Mouse (Mus musculus): ENCODE data around the gene Pip4k2b. TPM values are rescaled to one million over a fixed set of nuclear protein-coding genes. Genes with fewer than 3 reads are reported as not detected.

Pip4k2b gene
- polyA plus RNA-seq, 1 experiment from 2014 or later, result 2.3 TPM

DNA sequence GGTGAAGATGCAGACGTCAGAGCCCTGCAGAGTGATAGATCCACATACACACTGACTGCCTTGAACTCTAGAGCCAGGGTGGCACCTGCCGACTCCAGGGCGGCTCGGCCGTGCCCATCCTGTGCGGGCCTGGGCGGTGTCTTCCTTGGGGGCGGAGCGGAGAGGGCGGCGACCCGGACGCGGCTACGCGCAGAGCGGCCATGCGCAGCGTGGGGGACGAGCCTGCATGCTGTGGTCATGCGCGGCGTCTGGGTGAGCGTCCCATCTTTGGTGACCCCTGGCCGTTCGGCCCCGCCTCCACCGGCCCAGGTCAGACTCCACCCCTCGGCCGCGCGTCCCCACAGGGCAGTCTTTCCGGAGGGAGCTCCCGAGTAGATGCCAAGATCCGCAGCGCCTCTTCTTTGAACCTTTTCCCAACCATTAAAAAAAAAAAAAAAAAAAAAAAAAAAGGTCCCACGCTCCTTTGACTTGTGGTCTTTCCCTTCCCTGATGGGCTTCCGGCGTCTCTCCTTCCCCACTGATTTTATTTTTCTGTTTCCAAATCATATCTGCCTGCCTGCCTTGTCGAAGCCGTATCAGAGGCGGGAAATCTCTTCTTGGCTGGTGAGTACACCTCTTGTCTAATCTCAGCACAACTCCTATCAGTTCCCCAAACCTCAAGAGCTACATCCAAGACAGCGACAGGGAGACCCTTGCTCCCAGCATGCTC lies 58.7 kb downstream of the Pip4k2b start, which contains the start of gene Cisd3:
Gene Cisd3, plus strand, starts transcription at position 214 of the 709 bp plus-strand sequence.
- Histone ChIP-seq H3K4me2 (peak within 1 kb of the TSS; percentile 67), H3K4me1 (ENCODE audit: insufficient read depth) (peaks cover 7% of the 10 kb centered on the region; the same call in 1 of the 2 replicates), H3K27me3 (ENCODE audit: insufficient read depth, low read length) (no peaks in the 10 kb centered on the region), H3K36me3 (ENCODE audit: insufficient read depth) (peaks cover 41% of the 10 kb centered on the region), H3K27ac (ENCODE audit: low read depth) (peak within 1 kb of the TSS; percentile 36; the same call in 1 of the 2 replicates), H3K9ac (peak within 1 kb of the TSS; percentile 50), H3K9me3 (ENCODE audit: low read depth, low read length) (no peaks in the 10 kb centered on the region), H3K4me3 (ENCODE audit: low read depth, low read length) (peak within 1 kb of the TSS; percentile 35)
- peak; percentile 92 for DNase-seq
- peak; percentile 79 for ATAC-seq (ENCODE audit: insufficient read depth)
- WGBS, result under 1% methylated on average over 43 of the region's 43 CpGs
- TF ChIP-seq CTCF (IDR thresholded peaks at IDR 0.05; ENCODE audit: low read depth), result no peak

DNA sequence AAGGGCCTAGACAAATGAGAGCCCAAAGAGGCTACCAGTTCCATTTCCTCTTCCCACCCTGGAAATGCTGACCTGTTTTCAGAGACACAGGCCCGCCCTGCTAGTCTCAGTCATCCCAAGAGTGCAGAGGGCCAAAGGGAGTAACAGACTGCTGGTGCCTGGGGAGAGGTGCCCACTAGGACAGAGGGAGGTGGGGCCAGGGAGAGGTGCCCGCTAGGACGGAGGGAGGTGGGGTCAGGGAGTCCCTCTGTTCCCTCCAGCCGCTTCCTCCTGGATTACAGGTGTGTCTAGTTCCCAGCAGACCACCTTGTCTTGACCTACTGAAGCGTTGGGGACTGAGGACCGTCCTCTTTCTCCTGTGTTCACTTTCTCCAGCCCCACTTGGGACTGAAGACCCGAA lies 59.7 kb downstream of the Pip4k2b start:
- 0 out of 2 replicates have a peak overlapping the region, but pooled peaks have one; percentile 36 for H3K27ac ChIP-seq (ENCODE audit: low read depth)
- peaks cover 10% of the 10 kb centered on the region; the same call in 1 of the 2 replicates for H3K4me1 ChIP-seq (ENCODE audit: insufficient read depth)
- no peaks in the 10 kb centered on the region for H3K27me3 ChIP-seq (ENCODE audit: insufficient read depth, low read length)
- WGBS, result 33% methylated on average over 7 of the region's 7 CpGs
- H3K9me3 ChIP-seq (ENCODE audit: low read depth, low read length), result no peaks in the 10 kb centered on the region
- H3K9ac ChIP-seq, result no peak overlapping the region
- no peak for TF ChIP-seq CTCF (IDR thresholded peaks at IDR 0.05; ENCODE audit: low read depth)
- no peak overlapping the region for H3K4me3 ChIP-seq (ENCODE audit: low read depth, low read length)
- DNase-seq (no peak), ATAC-seq (ENCODE audit: insufficient read depth) (no peak)
- peaks cover 41% of the 10 kb centered on the region for H3K36me3 ChIP-seq (ENCODE audit: insufficient read depth)
- peak overlapping the region; percentile 67; the same call in 1 of the 2 replicates for H3K4me2 ChIP-seq

DNA sequence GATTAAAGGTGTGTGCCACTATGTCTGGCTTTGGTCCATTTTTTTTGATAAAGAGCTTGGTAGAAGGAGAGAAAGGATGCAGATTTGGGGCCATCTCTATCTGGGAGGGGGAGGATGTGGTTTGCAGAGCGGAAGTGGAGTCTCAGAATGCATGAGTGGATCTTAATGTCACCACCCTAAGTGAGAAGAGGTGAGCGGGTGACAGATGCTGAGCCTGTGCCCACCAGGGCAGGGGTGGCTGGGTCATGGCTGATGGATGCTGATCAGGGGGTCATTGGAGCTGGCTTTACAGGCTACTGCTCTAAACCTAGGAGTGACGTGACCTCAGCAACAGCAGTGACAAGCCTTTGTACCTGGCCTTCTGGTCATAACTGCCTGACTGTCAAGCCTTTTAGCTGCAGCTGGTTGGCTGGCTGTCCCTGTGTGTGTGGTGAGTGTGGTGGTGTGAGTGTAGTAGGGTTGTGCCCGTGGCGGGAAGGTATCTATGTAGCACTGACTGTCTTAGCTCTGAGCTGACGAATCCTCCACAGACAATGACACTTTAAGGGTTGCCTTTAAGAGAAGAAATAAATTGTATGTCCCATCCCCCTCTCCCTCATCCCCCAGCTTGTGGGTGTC lies 60.3 kb downstream of the Pip4k2b start:
- WGBS, result 84% methylated on average over 6 of the region's 6 CpGs
- Histone ChIP-seq H3K27ac (ENCODE audit: low read depth) (0 out of 2 replicates have a peak overlapping the region, but pooled peaks have one; percentile 36), H3K36me3 (ENCODE audit: insufficient read depth) (peaks cover 42% of the 10 kb centered on the region), H3K9me3 (ENCODE audit: low read depth, low read length) (no peaks in the 10 kb centered on the region), H3K4me2 (no peak overlapping the region), H3K4me3 (ENCODE audit: low read depth, low read length) (no peak overlapping the region), H3K4me1 (ENCODE audit: insufficient read depth) (peaks cover 10% of the 10 kb centered on the region; the same call in 1 of the 2 replicates), H3K9ac (no peak overlapping the region), H3K27me3 (ENCODE audit: insufficient read depth, low read length) (no peaks in the 10 kb centered on the region)
- no peak for TF ChIP-seq CTCF (IDR thresholded peaks at IDR 0.05; ENCODE audit: low read depth)
- no peak for DNase-seq
- no peak for ATAC-seq (ENCODE audit: insufficient read depth)

DNA sequence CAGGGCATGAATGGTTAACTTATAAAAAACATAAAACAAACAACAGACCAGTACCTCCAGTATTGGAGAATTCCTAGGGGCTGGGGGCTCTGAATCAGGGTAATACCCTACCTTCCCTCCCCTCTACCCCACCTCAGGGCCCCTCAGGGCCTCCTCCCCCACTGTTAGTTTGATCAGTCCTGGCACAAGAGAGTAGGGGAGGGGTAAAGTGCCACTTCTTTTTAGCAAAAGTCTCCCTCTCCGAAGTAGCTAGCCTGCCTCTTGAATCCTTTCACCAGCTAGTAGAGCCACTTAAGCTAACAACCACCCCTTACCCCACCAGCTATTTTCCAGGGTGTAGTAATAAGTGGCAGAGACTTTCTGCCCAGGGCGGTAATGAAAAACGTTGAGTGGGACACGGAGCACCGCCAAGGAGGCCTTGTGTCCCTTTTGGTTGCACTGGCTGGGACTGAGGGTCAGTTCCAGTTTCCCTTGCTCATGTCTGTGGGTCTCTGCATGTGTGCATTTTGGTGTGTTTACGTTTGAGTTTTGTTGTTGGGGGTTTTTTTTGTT lies 61.9 kb downstream of the Pip4k2b start:
- DNase-seq, result peak; percentile 62
- peak overlapping the region; percentile 71 for H3K27ac ChIP-seq (ENCODE audit: low read depth)
- no peaks in the 10 kb centered on the region for H3K27me3 ChIP-seq (ENCODE audit: insufficient read depth, low read length)
- H3K4me1 ChIP-seq (ENCODE audit: insufficient read depth), result peaks cover 10% of the 10 kb centered on the region; the same call in 1 of the 2 replicates
- H3K36me3 ChIP-seq (ENCODE audit: insufficient read depth), result peaks cover 47% of the 10 kb centered on the region
- TF ChIP-seq CTCF (IDR thresholded peaks at IDR 0.05; ENCODE audit: low read depth), result no peak
- H3K4me3 ChIP-seq (ENCODE audit: low read depth, low read length), result no peak overlapping the region
- no peak overlapping the region for H3K9ac ChIP-seq
- WGBS, result 67% methylated on average over 6 of the region's 6 CpGs
- ATAC-seq (ENCODE audit: insufficient read depth), result peak; percentile 40
- H3K4me2 ChIP-seq, result peak overlapping the region; percentile 26; the same call in 1 of the 2 replicates
- no peaks in the 10 kb centered on the region for H3K9me3 ChIP-seq (ENCODE audit: low read depth, low read length)

DNA sequence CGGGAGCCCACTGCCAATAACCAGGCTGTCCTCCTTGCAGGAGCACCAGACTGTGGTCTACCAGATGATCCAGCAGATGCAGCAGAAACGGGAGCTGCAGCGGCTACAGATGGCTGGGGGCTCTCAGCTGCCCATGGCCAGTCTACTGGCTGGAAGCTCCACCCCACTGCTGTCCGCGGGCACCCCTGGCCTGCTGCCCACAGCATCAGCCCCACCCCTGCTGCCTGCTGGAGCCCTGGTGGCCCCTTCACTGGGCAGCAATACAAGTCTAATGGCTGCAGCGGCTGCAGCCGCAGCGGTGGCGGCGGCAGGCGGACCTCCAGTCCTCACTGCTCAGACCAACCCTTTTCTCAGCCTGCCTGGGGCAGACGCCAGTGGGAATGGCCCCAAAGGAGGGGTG lies 64.1 kb downstream of the Pip4k2b start:
- Histone ChIP-seq H3K4me3 (ENCODE audit: low read depth, low read length) (no peak overlapping the region), H3K4me2 (no peak overlapping the region), H3K9ac (peak overlapping the region; percentile 2; the same call in 1 of the 2 replicates), H3K4me1 (ENCODE audit: insufficient read depth) (0 out of 2 replicates have a peak, but pooled peaks cover 3% of the 10 kb centered on the region), H3K27ac (ENCODE audit: low read depth) (peak overlapping the region; percentile 69), H3K27me3 (ENCODE audit: insufficient read depth, low read length) (no peaks in the 10 kb centered on the region), H3K36me3 (ENCODE audit: insufficient read depth) (peaks cover 69% of the 10 kb centered on the region), H3K9me3 (ENCODE audit: low read depth, low read length) (no peaks in the 10 kb centered on the region)
- TF ChIP-seq CTCF (IDR thresholded peaks at IDR 0.05; ENCODE audit: low read depth), result no peak
- ATAC-seq (ENCODE audit: insufficient read depth), result no peak
- peak; percentile 17 for DNase-seq
- 76% methylated on average over 12 of the region's 12 CpGs for WGBS

DNA sequence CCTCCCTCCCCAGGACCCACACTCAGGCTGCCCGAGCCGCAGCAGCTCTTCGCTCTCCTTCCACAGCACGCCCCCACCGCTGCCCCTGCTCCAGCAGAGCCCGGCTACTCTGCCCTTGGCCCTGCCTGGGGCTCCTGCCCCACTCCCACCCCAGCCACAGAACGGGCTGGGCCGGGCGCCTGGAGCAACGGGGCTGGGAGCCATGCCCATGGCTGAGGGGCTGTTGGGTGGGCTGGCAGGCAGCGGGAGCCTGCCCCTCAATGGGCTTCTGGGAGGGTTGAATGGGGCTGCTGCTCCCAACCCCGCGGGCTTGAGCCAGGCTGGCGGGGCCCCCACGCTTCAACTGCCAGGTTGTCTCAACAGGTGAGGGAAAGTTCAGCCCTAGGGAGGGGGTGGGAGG lies 66.2 kb downstream of the Pip4k2b start:
- Histone ChIP-seq H3K36me3 (ENCODE audit: insufficient read depth) (peaks cover 90% of the 10 kb centered on the region), H3K27ac (ENCODE audit: low read depth) (no peak overlapping the region), H3K9me3 (ENCODE audit: low read depth, low read length) (no peaks in the 10 kb centered on the region), H3K27me3 (ENCODE audit: insufficient read depth, low read length) (no peaks in the 10 kb centered on the region), H3K9ac (no peak overlapping the region; the same call in 1 of the 2 replicates), H3K4me2 (no peak overlapping the region), H3K4me3 (ENCODE audit: low read depth, low read length) (no peak overlapping the region), H3K4me1 (ENCODE audit: insufficient read depth) (0 out of 2 replicates have a peak, but pooled peaks cover 3% of the 10 kb centered on the region)
- TF ChIP-seq CTCF (IDR thresholded peaks at IDR 0.05; ENCODE audit: low read depth), result no peak
- DNase-seq, result no peak
- no peak for ATAC-seq (ENCODE audit: insufficient read depth)
- WGBS, result 90% methylated on average over 15 of the region's 15 CpGs

DNA sequence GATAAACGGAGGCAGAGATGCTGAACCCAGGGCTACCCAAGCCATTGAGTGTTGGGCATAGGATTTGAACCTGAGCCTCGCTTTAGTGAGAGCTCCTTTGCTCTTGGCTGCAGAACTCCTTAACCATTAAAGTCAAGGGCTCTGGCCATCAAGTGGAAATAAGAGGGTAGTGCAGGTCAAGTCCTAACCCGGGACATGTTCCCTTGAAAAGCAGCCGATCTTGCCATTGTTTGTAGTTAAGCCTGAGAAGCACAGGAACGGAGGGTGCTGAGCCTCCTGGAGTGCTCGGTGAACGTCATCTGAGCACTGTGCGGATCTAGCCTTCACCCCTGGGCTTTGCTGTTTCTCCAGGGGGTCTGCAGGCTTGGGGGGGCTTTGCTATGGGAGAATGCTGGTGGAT lies 66.7 kb downstream of the Pip4k2b start:
- DNase-seq (no peak), ATAC-seq (ENCODE audit: insufficient read depth) (no peak)
- Histone ChIP-seq H3K27ac (ENCODE audit: low read depth) (no peak overlapping the region), H3K4me1 (ENCODE audit: insufficient read depth) (0 out of 2 replicates have a peak, but pooled peaks cover 3% of the 10 kb centered on the region), H3K9me3 (ENCODE audit: low read depth, low read length) (no peaks in the 10 kb centered on the region), H3K4me2 (no peak overlapping the region), H3K9ac (no peak overlapping the region; the same call in 1 of the 2 replicates), H3K27me3 (ENCODE audit: insufficient read depth, low read length) (no peaks in the 10 kb centered on the region), H3K36me3 (ENCODE audit: insufficient read depth) (peaks cover 95% of the 10 kb centered on the region), H3K4me3 (ENCODE audit: low read depth, low read length) (no peak overlapping the region)
- 55% methylated on average over 8 of the region's 8 CpGs for WGBS
- peak; percentile 41 for TF ChIP-seq CTCF (IDR thresholded peaks at IDR 0.05; ENCODE audit: low read depth)
